Mouse (Mus musculus): ENCODE results near the gene Tmem203.

GRCm38 (mm10) chr2:25242101-25242506 is 13.1 kb upstream of the Tmem203 start, which contains the start of the genes Rnf208 and Cysrt1:
- TF ChIP-seq POLR2A (IDR thresholded peaks at IDR 0.05; ENCODE audit: low read depth, low read length) (no peak), CTCF (conservative IDR thresholded peaks at IDR 0.05; ENCODE audit: insufficient read depth, insufficient read length, low read depth, low read length) (no peak)

Data from kidney, adult 2 months (tissue).